Mouse (Mus musculus) CH12.LX (cell line): ENCODE results near the gene Clec1a. TPM values are rescaled to one million over a fixed set of nuclear protein-coding genes. Genes with fewer than 3 reads are reported as not detected.
"Not testable (repeated sequence)": the region's sequence is repeated elsewhere in the genome, so short reads cannot be mapped to it uniquely, and the experiment has no call there.

Experiments used
- DNase-seq: peaks from one replicate; pipeline ENCODE4 v3.0.0-alpha.2; 2013; ENCODE audit errors: extremely low read depth
- H3K27ac ChIP-seq: 2 replicates; pipeline ENCODE4 v1.5.1; 2012; ENCODE audit warnings: low read depth, mild to moderate bottlenecking, control low read depth, moderate library complexity; ENCODE audit not compliant: insufficient read depth
- H3K27me3 ChIP-seq: replicated peaks from 2 replicates; pipeline ENCODE3; 2012; ENCODE audit warnings: inconsistent platforms
- H3K36me3 ChIP-seq, 2 experiments: replicated peaks in 1 of 2; 2 replicates each; pipeline versions ENCODE3 to v1.6.1; 2012; ENCODE audit warnings: inconsistent platforms in 1 of 2, low read length in 1 of 2, mild to moderate bottlenecking in 1 of 2, mixed read lengths in 1 of 2, moderate library complexity in 1 of 2; ENCODE audit not compliant: control insufficient read depth in 1 of 2, insufficient read depth in 1 of 2
- H3K4me1 ChIP-seq, 2 experiments: 2 replicates each; pipeline ENCODE4 v1.6.1; 2012; ENCODE audit warnings: inconsistent platforms in 1 of 2, moderate library complexity in 1 of 2; ENCODE audit not compliant: insufficient read depth in 2 of 2, control insufficient read depth in 1 of 2
- H3K4me2 ChIP-seq: 2 replicates; pipeline ENCODE4 v1.6.1; 2012; ENCODE audit warnings: low read depth, mild to moderate bottlenecking, control low read depth; ENCODE audit not compliant: poor library complexity, insufficient read depth, severe bottlenecking
- H3K4me3 ChIP-seq, 3 experiments: fragments of 150-350 bp in 1 of 3; sonication (generic) in 1 of 3; replicated peaks in 1 of 3; 2 replicates each; pipeline versions ENCODE3 to v1.5.1; 2011 to 2012; ENCODE audit warnings: low read depth in 2 of 3, low read length in 2 of 3, mild to moderate bottlenecking in 2 of 3, moderate library complexity in 2 of 3, control low read depth in 1 of 3, improper control_type of control experiment in 1 of 3, inconsistent platforms in 1 of 3, mixed read lengths in 1 of 3; ENCODE audit not compliant: poor library complexity in 1 of 3
- H3K79me2 ChIP-seq: replicated peaks from 2 replicates; pipeline ENCODE4 v1.6.1; 2012; ENCODE audit warnings: mild to moderate bottlenecking, moderate library complexity; ENCODE audit not compliant: control insufficient read depth, poor library complexity, insufficient read depth, severe bottlenecking; ENCODE audit errors: extremely low read depth
- H3K9ac ChIP-seq: 2 replicates; pipeline ENCODE4 v1.6.1; 2012; ENCODE audit warnings: low read depth, mild to moderate bottlenecking, control low read depth, moderate library complexity; ENCODE audit not compliant: insufficient read depth
- H3K9me3 ChIP-seq: replicated peaks from 2 replicates; pipeline ENCODE3; 2012; ENCODE audit warnings: low read length, inconsistent platforms, mixed read lengths
- CHD2 ChIP-seq: IDR thresholded peaks from 2 replicates; pipeline ENCODE4 v1.6.1; 2011; ENCODE audit warnings: low read length, improper control_type of control experiment
- CTCF ChIP-seq, 2 experiments: IDR thresholded peaks in 1 of 2; conservative IDR thresholded peaks in 1 of 2; 2 replicates each; pipeline ENCODE4 v1.5.1; 2011 to 2012; ENCODE audit warnings: low read depth in 2 of 2, low read length in 2 of 2, improper control_type of control experiment in 1 of 2, inconsistent platforms in 1 of 2, mild to moderate bottlenecking in 1 of 2, moderate library complexity in 1 of 2
- MAZ ChIP-seq: IDR thresholded peaks from 2 replicates; pipeline ENCODE4 v1.6.1; 2012; ENCODE audit warnings: low read depth, mild to moderate bottlenecking, inconsistent platforms, low read length, improper control_type of control experiment, moderate library complexity
- NRF1 ChIP-seq: IDR thresholded peaks from 2 replicates; pipeline ENCODE4 v1.6.1; 2014; ENCODE audit warnings: low read depth, mild to moderate bottlenecking, inconsistent platforms, low read length, improper control_type of control experiment, moderate library complexity
- TCF12 ChIP-seq: IDR thresholded peaks from 2 replicates; pipeline ENCODE4 v1.6.1; 2014; ENCODE audit warnings: low read depth, mild to moderate bottlenecking, inconsistent platforms, low read length, improper control_type of control experiment
- ZNF384 ChIP-seq: IDR thresholded peaks from 2 replicates; pipeline ENCODE4 v1.6.1; 2012; ENCODE audit warnings: low read depth, low read length, improper control_type of control experiment, inconsistent platforms
- dilution Hi-C: fragments of 300-500 bp; cut with MboI; formaldehyde crosslinking; loops from 2 replicates; pipeline ENCODE4 v1.14.3; 2020; ENCODE audit warnings: low sequenced_read_pairs; ENCODE audit not compliant: extremely low pct_unique_long_range_greater_than_20kb, extremely low pct_ligation_motif_present
- in situ Hi-C: fragments of 300-500 bp; cut with MboI; formaldehyde crosslinking; loops from 3 replicates; pipeline ENCODE4 v1.14.3; 2019; ENCODE audit warnings: low sequenced_read_pairs, low pct_ligation_motif_present, low pct_unique_long_range_greater_than_20kb, mixed read lengths
- polyA plus RNA-seq: library from polyadenylated mRNA; unstranded; fragments of >175 nt; gene quantifications from 2 replicates; pipeline ENCODE4 v1.2.1, GENCODE M21; 2012; ENCODE audit warnings: low read depth; ENCODE audit not compliant: insufficient read length
- total RNA-seq, 2 experiments: library from RNA; depleted of rRNA; stranded (reverse); fragments of 300-350 nt in 1 of 2; fragments of >200 nt in 1 of 2; gene quantifications; 2 replicates each; pipeline ENCODE4 v1.2.3; 2012 to 2014

Gene Clec1a
- total RNA-seq (2012; rRNA removed): not detected in 2 replicates
- total RNA-seq (2014; rRNA removed): not detected in 2 replicates
- not detected in 2 replicates for polyA plus RNA-seq

DNA sequence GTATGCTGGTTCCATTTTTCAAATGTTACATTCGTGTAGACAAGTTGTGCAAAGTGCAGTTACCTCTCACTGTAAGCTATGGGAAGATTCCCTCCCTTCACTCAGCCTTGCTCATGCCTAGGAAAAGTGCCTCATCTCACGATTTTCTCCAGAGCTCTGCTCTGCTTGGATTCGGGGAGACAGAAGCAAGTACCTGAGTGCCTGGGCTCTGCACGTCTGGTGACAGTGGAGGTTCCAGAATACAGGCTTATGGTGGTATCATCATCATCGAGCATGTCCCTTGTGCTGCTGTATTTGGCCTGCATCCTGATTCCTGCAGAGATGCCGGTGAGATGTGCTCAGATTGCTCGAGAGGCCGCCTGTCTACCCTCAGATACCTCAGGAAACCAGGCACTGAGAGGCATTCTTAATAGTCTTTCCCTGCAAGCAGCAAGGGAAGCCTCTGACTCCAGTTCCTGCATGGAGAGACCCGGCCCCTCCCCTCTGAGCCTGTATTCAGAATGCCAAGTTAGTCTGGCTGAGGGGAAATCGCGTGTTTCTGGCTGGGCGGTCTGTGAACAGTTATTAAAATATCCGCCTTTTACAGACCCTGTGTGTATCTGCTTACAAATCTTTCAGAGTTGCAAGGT lies at the start of gene Clec1a:
Gene Clec1a, minus strand, starts transcription at position 590 of the 629 bp plus-strand sequence.
- no peak for DNase-seq
- TF ChIP-seq CHD2 (no peak), TCF12 (no peak), CTCF (conservative IDR thresholded peaks at IDR 0.05 in 1 of 2, IDR thresholded peaks at IDR 0.05 in 1 of 2; ENCODE audit: low read depth in 2 of 2, low read length in 2 of 2) (no peak), NRF1 (no peak), ZNF384 (no peak)
- dilution Hi-C loops (no loop called here), in situ Hi-C loops (no loop called here)
- Histone ChIP-seq H3K4me1 (0 out of 4 replicates have a peak, but pooled peaks cover 0 to 8% of the 10 kb centered on the region in 2 experiments), H3K4me2 (peak within 1 kb of the TSS; percentile 73), H3K36me3 (no peaks in the 10 kb centered on the region), H3K79me2 (no peaks in the 10 kb centered on the region), H3K27me3 (no peaks in the 10 kb centered on the region), H3K27ac (no peak within 1 kb of the TSS), H3K9me3 (no peaks in the 10 kb centered on the region), H3K9ac (0 out of 2 replicates have a peak within 1 kb of the TSS, but pooled peaks have one; percentile 17), H3K4me3 (peak within 1 kb of the TSS in 1 of 3 experiments; percentile 18)

DNA sequence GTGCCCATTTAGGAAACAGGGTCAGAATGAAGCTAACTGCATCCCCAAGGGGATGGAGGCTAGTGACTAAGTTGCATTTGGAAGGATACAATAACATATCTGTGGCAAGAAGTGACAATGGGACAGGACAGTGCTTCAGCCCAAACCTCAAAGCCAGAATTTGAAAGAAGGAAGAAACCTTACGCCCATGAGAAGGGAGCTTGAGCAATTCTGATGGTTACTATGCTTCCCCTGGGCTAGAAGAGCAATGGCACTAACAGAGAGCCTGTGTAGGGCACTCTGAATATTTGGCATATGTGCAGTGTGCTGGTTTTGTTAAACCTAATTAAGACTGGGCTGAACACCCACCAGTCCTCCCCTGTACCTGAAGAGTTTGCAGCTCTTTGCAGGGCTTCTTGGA lies 47.7 kb upstream of the Clec1a start:
- DNase-seq, H3K27ac ChIP-seq: not testable (repeated sequence)

DNA sequence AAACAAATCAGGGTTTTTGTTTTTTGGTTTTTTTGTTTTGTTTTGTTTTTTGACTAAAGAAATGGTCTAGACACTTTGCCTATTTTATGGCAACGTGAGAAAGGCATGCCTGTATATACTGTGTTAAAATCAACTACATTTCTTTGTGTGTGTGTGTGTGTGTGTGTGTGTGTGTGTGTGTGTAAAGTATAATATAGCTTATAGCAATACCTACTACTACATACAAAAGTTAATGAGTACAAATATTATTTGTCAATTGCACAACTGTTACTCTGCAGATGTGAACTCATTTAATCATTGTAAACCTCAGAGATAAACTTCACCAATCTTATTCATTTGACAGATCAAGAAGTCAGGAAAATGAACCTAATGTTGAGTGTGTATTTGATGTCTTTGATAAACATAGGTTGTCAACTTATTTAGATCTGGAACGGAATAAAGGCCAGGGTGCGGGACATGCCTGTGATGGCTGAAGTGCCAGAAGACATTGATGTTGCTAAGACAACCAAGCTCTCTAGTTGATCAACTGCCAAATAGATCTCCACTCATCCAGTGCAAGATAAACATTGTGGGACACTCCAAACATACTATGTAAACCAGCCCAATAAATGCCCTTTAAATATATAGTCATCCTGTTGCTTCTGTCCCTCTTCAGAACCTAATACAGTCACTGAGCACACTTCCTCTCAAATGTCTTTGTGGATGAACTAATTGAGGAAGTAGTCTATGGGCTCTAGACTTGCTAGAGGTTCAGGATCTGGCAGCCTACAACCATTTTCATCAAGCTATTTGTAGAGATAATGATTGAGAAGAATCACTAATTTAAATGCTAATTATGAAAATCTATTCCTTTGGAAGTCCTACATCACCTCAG lies 45.8 kb upstream of the Clec1a start:
- Histone ChIP-seq H3K4me1 (peaks cover 0 to 12% of the 10 kb centered on the region in 2 experiments; a peak in 2 of 4 replicates), H3K4me3 (no peak overlapping the region), H3K36me3 (no peaks in the 10 kb centered on the region), H3K79me2 (no peaks in the 10 kb centered on the region), H3K27me3 (no peaks in the 10 kb centered on the region), H3K27ac (no peak overlapping the region), H3K4me2 (no peak overlapping the region), H3K9ac (no peak overlapping the region), H3K9me3 (no peaks in the 10 kb centered on the region)
- dilution Hi-C loops (no loop called here), in situ Hi-C loops (no loop called here)
- no peak for TF ChIP-seq MAZ
- DNase-seq: peak; percentile 4

More for the DNA sequence above, 47.7 kb upstream of the Clec1a start:
- H3K4me1 ChIP-seq: peaks cover 0 to 12% of the 10 kb centered on the region in 2 experiments; a peak in 2 of 4 replicates
- H3K9me3 ChIP-seq, H3K4me2 ChIP-seq, H3K36me3 ChIP-seq, H3K9ac ChIP-seq, H3K4me3 ChIP-seq, in situ Hi-C loops, H3K27me3 ChIP-seq, dilution Hi-C loops, H3K79me2 ChIP-seq: not testable (repeated sequence)
